Mouse (Mus musculus): ENCODE measurements around the gene Tmem129.

- TF ChIP-seq CTCF (IDR thresholded peaks at IDR 0.05; ENCODE audit: low read depth, low read length) (no peak), POLR2A (IDR thresholded peaks at IDR 0.05; ENCODE audit: borderline replicate concordance, low read depth, low read length) (no peak)
Observed at GRCm38 (mm10) chr5:33704945-33705611, 46.9 kb upstream of the Tmem129 start.
